Mouse (Mus musculus): Measurements from ENCODE around the gene Ptpn5.

- no peak for TF ChIP-seq CTCF (IDR thresholded peaks at IDR 0.05; ENCODE audit: borderline replicate concordance, control insufficient read depth, extremely low read depth, insufficient read depth, low read length, poor library complexity)
- TF ChIP-seq POLR2A (IDR thresholded peaks at IDR 0.05; ENCODE audit: control insufficient read depth, extremely low read depth, insufficient read depth, low read length, poor library complexity): no peak
Measured at GRCm38 (mm10) chr7:47150420-47151061, 17.1 kb upstream of the Ptpn5 start.
